15 mouse cellular contexts compared by ENCODE assay signal in genomic region chr4:150162561-150163169, GRCm38 (mm10). TPM values are rescaled to one million over a fixed set of nuclear protein-coding genes. Genes with fewer than 3 reads are reported as not detected.
A peak's percentile ranks its signal among the peaks of the same experiment; 100 is the strongest.
DNase-seq lines count a peak whose midpoint lies in the region; ATAC-seq and TF ChIP-seq lines count a peak whose summit lies in the region.
"Had no signal": no experiment of that assay in that cellular context is flagged by ENCODE, and none has a peak within 500 bp of the region (broad histone marks: within the 10 kb centered on the region; RNA-seq: fewer than 3 reads in every experiment).

No protein-coding gene starts in this region.

- no peak overlapping the region for H3K4me2 ChIP-seq in forebrain, postnatal 0 days (ENCODE audit: low read depth)
- H3K4me2 ChIP-seq in forebrain, embryonic 11.5 days (ENCODE audit: low read depth, low read length, severe bottlenecking), result no peak overlapping the region
- H3K4me2 ChIP-seq in liver, postnatal 0 days (ENCODE audit: low read depth, low read length), result no peak overlapping the region
- H3K4me2 ChIP-seq: limb, embryonic 13.5 days had no signal

- TF ChIP-seq CTCF in forebrain, postnatal 0 days (IDR thresholded peaks at IDR 0.05; ENCODE audit: low read depth), result 0 out of 2 replicates have a peak, but pooled peaks have one; percentile 19
- TF ChIP-seq CTCF in liver, postnatal 0 days (IDR thresholded peaks at IDR 0.05; ENCODE audit: low read depth), result peak; percentile 41

- TF ChIP-seq EP300 in liver, postnatal 0 days (IDR thresholded peaks at IDR 0.05; ENCODE audit: low read depth), result no peak

- H3K9ac ChIP-seq in forebrain, postnatal 0 days, result no peak overlapping the region
- no peak overlapping the region for H3K9ac ChIP-seq in forebrain, embryonic 11.5 days (ENCODE audit: low read length)
- H3K9ac ChIP-seq in liver, postnatal 0 days (replicated peaks), result no peak overlapping the region
- H3K9ac ChIP-seq: limb, embryonic 13.5 days had no signal

- H3K4me1 ChIP-seq in forebrain, postnatal 0 days (ENCODE audit: insufficient read depth), result no peaks in the 10 kb centered on the region
- no peaks in the 10 kb centered on the region for H3K4me1 ChIP-seq in forebrain, embryonic 11.5 days (replicated peaks; ENCODE audit: control insufficient read depth, insufficient read depth, low read length)
- H3K4me1 ChIP-seq in liver, postnatal 0 days (ENCODE audit: insufficient read depth), result no peaks in the 10 kb centered on the region
- H3K4me1 ChIP-seq: limb, embryonic 13.5 days had no signal

- H3K9me3 ChIP-seq in forebrain, postnatal 0 days (ENCODE audit: low read length), result no peaks in the 10 kb centered on the region
- H3K9me3 ChIP-seq in forebrain, embryonic 11.5 days (ENCODE audit: control insufficient read depth, low read length), result no peaks in the 10 kb centered on the region
- H3K9me3 ChIP-seq in liver, postnatal 0 days (ENCODE audit: low read length), result peaks cover 2% of the 10 kb centered on the region; the same call in 1 of the 2 replicates

- WGBS in forebrain, postnatal 0 days, result 76% methylated on average over 13 of the region's 13 CpGs
- 75% methylated on average over 13 of the region's 13 CpGs for WGBS in forebrain, embryonic 11.5 days
- 79% methylated on average over 13 of the region's 13 CpGs for whole genome bisulfite sequencing in liver, postnatal 0 days (ENCODE audit: insufficient replicate concordance)

- no peak overlapping the region for H3K27ac ChIP-seq in forebrain, postnatal 0 days (ENCODE audit: low read depth, low read length)
- H3K27ac ChIP-seq in forebrain, embryonic 11.5 days (ENCODE audit: low read depth, low read length), result no peak overlapping the region
- no peak overlapping the region for H3K27ac ChIP-seq in liver, postnatal 0 days (ENCODE audit: low read depth)
- H3K27ac ChIP-seq: limb, embryonic 13.5 days had no signal

- H3K4me3 ChIP-seq in forebrain, postnatal 0 days (ENCODE audit: low read depth, low read length), result no peak overlapping the region
- no peak overlapping the region for H3K4me3 ChIP-seq in forebrain, embryonic 11.5 days (ENCODE audit: low read depth, low read length)
- no peak overlapping the region for H3K4me3 ChIP-seq in liver, postnatal 0 days (ENCODE audit: low read depth, low read length)
- H3K4me3 ChIP-seq: erythroblast, embryonic 14.5 days; limb, embryonic 13.5 days had no signal

- DNase-seq in forebrain, postnatal 0 days, result no peak
- no peak for DNase-seq in forebrain, embryonic 11.5 days (ENCODE audit: low spot score)
- DNase-seq in liver, postnatal 0 days, result no peak
- DNase-seq in liver, result no peak
- peak; percentile 75 for DNase-seq in ES-CJ7 (ENCODE audit: low read depth, low spot score)
- peak; percentile 27 for DNase-seq in naive thymus-derived CD4-positive, alpha-beta T cell, adult 2 months (ENCODE audit: low read depth)
- no peak for DNase-seq in urinary bladder, postnatal 25 days (ENCODE audit: low spot score)
- DNase-seq in thymus, adult 18-20 months, result no peak
- DNase-seq: adrenal gland, postnatal 14 days; heart, adult 11 months; heart, postnatal 10 days had no signal

- H3K27me3 ChIP-seq in forebrain, postnatal 0 days (ENCODE audit: insufficient read depth, low read length), result no peaks in the 10 kb centered on the region
- no peaks in the 10 kb centered on the region for H3K27me3 ChIP-seq in forebrain, embryonic 11.5 days (ENCODE audit: control insufficient read depth, insufficient read depth, low read length)
- H3K27me3 ChIP-seq in liver, postnatal 0 days (ENCODE audit: insufficient read depth, low read length), result no peaks in the 10 kb centered on the region
- H3K27me3 ChIP-seq: limb, embryonic 13.5 days had no signal

- H3K36me3 ChIP-seq in forebrain, postnatal 0 days (ENCODE audit: insufficient read depth), result no peaks in the 10 kb centered on the region
- no peaks in the 10 kb centered on the region for H3K36me3 ChIP-seq in forebrain, embryonic 11.5 days (ENCODE audit: control insufficient read depth, insufficient read depth, low read length)
- H3K36me3 ChIP-seq in liver, postnatal 0 days (replicated peaks; ENCODE audit: insufficient read depth, low read length), result no peaks in the 10 kb centered on the region
- H3K36me3 ChIP-seq: limb, embryonic 13.5 days had no signal

- ATAC-seq in forebrain, postnatal 0 days, result no peak
- no peak for ATAC-seq in forebrain, embryonic 11.5 days (replicated peaks; ENCODE audit: low FRiP score)
- no peak for ATAC-seq in liver, postnatal 0 days

RNA-seq across cellular contexts. Expression of gene Slc2a7, which starts 13.9 kb away (rescaled TPM):
- not detected in 2 replicates for total RNA-seq in forebrain, postnatal 0 days (2014; rRNA removed)
- polyA plus RNA-seq in forebrain, postnatal 0 days (2015; fragmentation: Nextera tagmentation; extraction: Ambion mirVana), result not detected in 2 replicates
- not detected in 2 replicates for polyA plus RNA-seq in forebrain, embryonic 11.5 days (2014; fragmentation: Nextera tagmentation; extraction: Ambion mirVana)
- polyA plus RNA-seq in liver, postnatal 0 days (2015; fragmentation: Nextera tagmentation; extraction: Ambion mirVana), result not detected in 2 replicates
- total RNA-seq: adrenal gland, postnatal 14 days; heart, postnatal 10 days had no signal
- polyA plus RNA-seq: erythroblast, embryonic 14.5 days; limb, embryonic 13.5 days; urinary bladder, adult 2 months had no signal

RNA-seq across cellular contexts. Expression of gene Car6, which starts 38.5 kb away (rescaled TPM):
- not detected in 2 replicates for total RNA-seq in forebrain, postnatal 0 days (2014; rRNA removed)
- polyA plus RNA-seq in forebrain, postnatal 0 days (2015; fragmentation: Nextera tagmentation; extraction: Ambion mirVana), result not detected in 2 replicates
- not detected in 2 replicates for polyA plus RNA-seq in forebrain, embryonic 11.5 days (2014; fragmentation: Nextera tagmentation; extraction: Ambion mirVana)
- polyA plus RNA-seq in liver, postnatal 0 days (2015; fragmentation: Nextera tagmentation; extraction: Ambion mirVana), result not detected in 2 replicates
- total RNA-seq: heart, postnatal 10 days had no signal
- polyA plus RNA-seq: erythroblast, embryonic 14.5 days; urinary bladder, adult 2 months had no signal

RNA-seq across cellular contexts. Expression of gene Slc2a5, which starts 43.6 kb away (rescaled TPM):
- total RNA-seq in forebrain, postnatal 0 days (2014; rRNA removed), result 1.8 and 3.4 TPM in 2 replicates
- 1.4 and 3.2 TPM in 2 replicates for polyA plus RNA-seq in forebrain, postnatal 0 days (2015; fragmentation: Nextera tagmentation; extraction: Ambion mirVana)
- 1.1 and 1.8 TPM in 2 replicates for polyA plus RNA-seq in forebrain, embryonic 11.5 days (2014; fragmentation: Nextera tagmentation; extraction: Ambion mirVana)
- polyA plus RNA-seq in liver, postnatal 0 days (2015; fragmentation: Nextera tagmentation; extraction: Ambion mirVana), result 0.16 and 0.22 TPM in 2 replicates
- total RNA-seq: megakaryocyte progenitor cell, adult 5-6 weeks had no signal
- polyA plus RNA-seq: erythroblast, embryonic 14.5 days had no signal

Comparison
In these comparisons a context has a peak if more than half of its experiments do, and no peak if none do; other contexts are left out.
1. DNase-seq: peak in ES-CJ7 (single experiment) and naive thymus-derived CD4-positive, alpha-beta T cell, adult 2 months (single experiment); none in forebrain, postnatal 0 days (single experiment), forebrain, embryonic 11.5 days (single experiment), liver, postnatal 0 days (single experiment), liver (single experiment), urinary bladder, postnatal 25 days (single experiment) and thymus, adult 18-20 months (0 of 2).